Mouse (Mus musculus): ENCODE results near the gene 2810004N23Rik.

- TF ChIP-seq CTCF (IDR thresholded peaks at IDR 0.05; ENCODE audit: low read depth, low read length), result peak; percentile 49
- TF ChIP-seq POLR2A (IDR thresholded peaks at IDR 0.05; ENCODE audit: extremely low read depth, insufficient read depth, low read length), result no peak
Measured at GRCm38 (mm10) chr8:124810056-124810610, 52.8 kb downstream of the 2810004N23Rik start.
